Mouse (Mus musculus) fat pad, adult 2 months (tissue): ENCODE results near the gene Tekt4.

ENCODE experiments used
- DNase-seq: peaks from one replicate; pipeline ENCODE4 v3.0.0-alpha.2; 2011; ENCODE audit warnings: low read depth, low spot score; ENCODE audit errors: extremely low read depth

Tekt4 gene

GRCm38 (mm10) chr17:25474330-25475077, 20.1 kb downstream of the Tekt4 start:
- no peak for DNase-seq

- no peak for DNase-seq
Observed at GRCm38 (mm10) chr17:25475946-25476744, 21.7 kb downstream of the Tekt4 start.

DNA sequence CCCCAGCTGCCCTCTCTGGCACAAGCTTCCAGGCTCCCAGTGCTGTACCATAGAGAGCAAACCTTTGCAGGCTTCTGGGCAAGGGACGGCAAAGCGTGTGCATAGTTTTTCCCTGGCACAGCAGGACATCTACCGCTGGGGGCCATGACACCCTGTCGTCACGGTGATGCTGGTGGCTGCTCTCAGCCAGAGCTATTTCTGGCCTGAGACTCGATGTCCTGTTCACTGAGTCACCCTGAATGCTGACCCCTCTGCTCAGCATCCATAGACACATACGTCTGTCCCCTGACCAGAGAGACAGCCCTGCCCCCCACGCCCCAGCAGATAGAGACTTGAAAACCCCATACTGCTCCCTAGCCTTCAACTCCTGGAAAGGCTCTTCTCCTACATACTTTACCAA, 25.7 kb downstream of the Tekt4 start:
- DNase-seq = no peak

- no peak for DNase-seq
Observed at GRCm38 (mm10) chr17:25480820-25481219, 26.4 kb downstream of the Tekt4 start.

- no peak for DNase-seq
Observed at GRCm38 (mm10) chr17:25482092-25482491, 27.7 kb downstream of the Tekt4 start.

- DNase-seq = no peak
Observed at GRCm38 (mm10) chr17:25497013-25497412, 42.6 kb downstream of the Tekt4 start, which contains the start of gene Sstr5. Sstr5 (minus strand) TSS chr17:25497288.

DNA sequence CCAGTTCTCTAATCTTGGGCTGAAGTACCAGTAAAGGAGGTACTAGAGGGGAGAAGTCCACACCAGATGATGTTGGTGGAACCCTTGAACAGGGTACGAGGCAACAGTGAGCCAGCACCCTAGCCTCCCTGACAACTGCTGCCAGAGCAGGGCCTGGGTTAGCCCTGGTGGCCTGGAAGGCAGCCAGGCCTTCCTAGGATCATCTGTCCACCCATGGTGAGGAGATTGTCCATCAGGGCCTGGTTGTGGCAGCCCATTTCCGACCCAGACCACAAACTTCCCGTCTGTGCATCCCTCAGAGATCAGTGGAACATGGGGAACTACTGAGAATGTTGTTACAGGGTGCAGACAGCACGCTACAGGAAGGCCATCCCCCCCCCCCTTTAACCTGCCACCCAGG, 48.2 kb downstream of the Tekt4 start:
- DNase-seq = no peak

- DNase-seq = no peak
Observed at GRCm38 (mm10) chr17:25507799-25508198, 53.4 kb downstream of the Tekt4 start.

DNA sequence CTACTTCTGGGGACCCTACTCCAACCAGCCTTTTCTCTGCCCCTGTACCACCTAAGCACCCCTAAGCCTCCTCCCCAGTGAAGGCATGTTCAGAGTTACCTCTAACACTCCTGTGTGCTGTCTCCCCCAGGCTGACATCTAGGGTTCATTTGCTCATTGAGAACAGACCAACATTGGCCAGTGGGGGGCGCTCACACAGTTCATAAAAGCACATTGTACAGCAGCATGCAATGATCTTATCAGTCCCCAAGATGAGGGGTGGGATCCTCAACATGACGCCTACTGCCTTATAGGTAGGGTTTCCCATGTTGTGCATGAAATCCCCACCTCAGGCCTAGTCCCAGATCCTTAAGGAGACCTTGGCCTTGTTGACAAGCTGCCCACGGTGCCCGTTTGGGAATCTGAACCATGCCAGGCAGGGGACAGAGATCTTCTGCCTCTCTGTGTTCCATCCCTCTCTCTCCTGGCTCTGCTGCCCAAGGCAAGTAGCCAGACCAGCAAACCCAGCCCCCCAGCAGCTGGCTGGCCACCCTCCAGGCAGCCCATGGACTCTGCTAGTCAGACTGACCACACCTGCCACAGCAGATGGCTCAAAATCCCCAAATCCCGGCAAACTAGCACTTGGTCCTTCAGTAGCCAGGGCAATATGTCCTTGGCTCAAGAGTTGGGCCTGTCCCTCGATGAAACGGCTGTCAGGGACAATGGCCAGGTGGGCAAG, 54.6 kb downstream of the Tekt4 start:
- DNase-seq = no peak

DNA sequence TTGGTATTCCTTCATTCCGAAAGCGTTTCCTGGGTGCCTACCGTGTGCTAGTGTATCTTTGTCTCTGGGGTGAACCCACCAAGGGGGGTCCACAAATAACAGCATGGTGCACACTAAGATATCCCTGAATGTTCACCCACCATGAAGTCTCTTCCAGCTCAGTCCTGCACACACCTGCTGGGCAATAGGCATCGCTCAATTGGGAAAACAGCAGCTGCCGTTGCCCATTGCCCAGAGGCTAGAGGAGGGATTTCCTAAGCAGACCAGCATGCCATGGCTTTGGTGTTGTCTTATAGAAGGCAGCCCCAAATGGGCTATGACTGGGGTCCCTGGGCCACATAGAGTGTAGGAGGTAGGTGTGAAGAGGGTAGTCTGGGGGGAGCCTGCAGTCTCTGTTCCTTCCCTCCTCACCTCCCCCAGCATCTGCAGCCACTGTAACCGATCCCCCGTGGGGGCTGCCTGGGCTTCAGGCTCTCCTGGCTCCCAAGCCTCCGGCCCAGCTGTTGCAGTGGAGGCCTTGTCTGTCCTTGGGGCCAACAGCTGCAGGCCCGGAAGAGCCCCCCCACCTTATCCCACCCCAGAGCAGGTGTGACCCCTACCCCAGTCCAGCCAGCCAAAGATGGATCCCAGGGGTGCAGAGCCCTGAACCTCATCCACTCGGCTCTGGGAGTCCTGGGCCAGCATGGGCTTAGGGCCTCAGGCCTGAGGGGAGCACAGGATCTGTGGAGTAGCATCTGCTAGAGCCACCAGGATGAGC, 55.8 kb downstream of the Tekt4 start:
- DNase-seq = no peak

- DNase-seq = no peak
Observed at GRCm38 (mm10) chr17:25511876-25512275, 57.5 kb downstream of the Tekt4 start.

GRCm38 (mm10) chr17:25514055-25514454, 59.6 kb downstream of the Tekt4 start:
- DNase-seq = no peak

GRCm38 (mm10) chr17:25516315-25516714, 61.9 kb downstream of the Tekt4 start:
- no peak for DNase-seq

DNA sequence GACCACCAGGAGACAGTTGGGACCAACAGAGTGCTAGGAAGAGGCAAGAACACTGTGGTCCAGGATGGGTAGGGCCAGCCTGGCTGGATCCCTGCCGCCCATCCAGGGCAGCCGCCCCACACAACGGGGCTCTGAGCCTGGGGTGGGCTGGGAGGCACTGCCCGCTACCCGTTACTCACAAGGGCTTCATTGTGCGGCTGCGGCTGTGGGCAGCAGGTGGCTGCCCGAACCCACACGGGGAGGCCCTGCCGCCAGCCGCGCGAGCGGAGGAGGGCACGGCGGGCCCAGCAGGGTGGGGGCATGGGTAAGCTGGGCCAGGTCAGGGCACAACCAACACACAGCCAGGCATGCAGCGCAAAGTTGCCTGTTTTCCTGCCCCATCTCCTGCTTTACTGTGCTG, 63.7 kb downstream of the Tekt4 start:
- DNase-seq = no peak

GRCm38 (mm10) chr17:25519511-25519910, 65.1 kb downstream of the Tekt4 start:
- no peak for DNase-seq

GRCm38 (mm10) chr17:25520492-25520891, 66.1 kb downstream of the Tekt4 start:
- no peak for DNase-seq

GRCm38 (mm10) chr17:25522080-25522479, 67.7 kb downstream of the Tekt4 start:
- DNase-seq = no peak
